Mouse (Mus musculus) naive thymus-derived CD4-positive, alpha-beta T cell, adult 2 months (primary cell): ENCODE results near the gene Slco2b1.
"Not testable (repeated sequence)": the region's sequence is repeated elsewhere in the genome, so short reads cannot be mapped to it uniquely, and the experiment has no call there.

Experiments used
- DNase-seq: peaks from one replicate; pipeline ENCODE4 v3.0.0-alpha.2; 2011; ENCODE audit warnings: low read depth

The Slco2b1 gene

GRCm38 (mm10) chr7:99711166-99711565, at the start of gene Slco2b1:
Slco2b1 (minus strand) TSS chr7:99711340.
- DNase-seq = no peak

- DNase-seq = no peak
These were observed 28.1 kb upstream of the Slco2b1 start for GRCm38 (mm10) chr7:99739276-99739675.

GRCm38 (mm10) chr7:99735491-99735890, 24.4 kb upstream of the Slco2b1 start:
- DNase-seq = not testable (repeated sequence)

GRCm38 (mm10) chr7:99734612-99735011, 23.5 kb upstream of the Slco2b1 start:
- DNase-seq = no peak

GRCm38 (mm10) chr7:99729973-99730372, 18.8 kb upstream of the Slco2b1 start, which contains the start of gene Olfr520:
Olfr520 (plus strand) TSS chr7:99730273.
- no peak for DNase-seq

GRCm38 (mm10) chr7:99716536-99716935, 5.4 kb upstream of the Slco2b1 start:
- DNase-seq = no peak

GRCm38 (mm10) chr7:99712431-99712830, 1.3 kb upstream of the Slco2b1 start:
- no peak for DNase-seq

GRCm38 (mm10) chr7:99710476-99710875, 664 bp downstream of the Slco2b1 start:
- peak; percentile 42 for DNase-seq

- peak; percentile 3 for DNase-seq
These were observed 1.1 kb downstream of the Slco2b1 start for GRCm38 (mm10) chr7:99709992-99710391.

- DNase-seq = no peak
These were observed 2.4 kb downstream of the Slco2b1 start for GRCm38 (mm10) chr7:99708750-99709149.

- DNase-seq = no peak
These were observed 2.8 kb downstream of the Slco2b1 start for GRCm38 (mm10) chr7:99708301-99708721.

- no peak for DNase-seq
These were observed 3.5 kb downstream of the Slco2b1 start for GRCm38 (mm10) chr7:99707671-99708070.

- no peak for DNase-seq
These were observed 4.0 kb downstream of the Slco2b1 start for GRCm38 (mm10) chr7:99707038-99707595.

GRCm38 (mm10) chr7:99706341-99707037, 4.7 kb downstream of the Slco2b1 start:
- DNase-seq = no peak

- no peak for DNase-seq
These were observed 6.2 kb downstream of the Slco2b1 start for GRCm38 (mm10) chr7:99704736-99705519.

GRCm38 (mm10) chr7:99702201-99702600, 8.9 kb downstream of the Slco2b1 start:
- DNase-seq = no peak

- DNase-seq = no peak
These were observed 10.5 kb downstream of the Slco2b1 start for GRCm38 (mm10) chr7:99700641-99701040.

- no peak for DNase-seq
These were observed 11.4 kb downstream of the Slco2b1 start for GRCm38 (mm10) chr7:99699709-99700151.

GRCm38 (mm10) chr7:99699106-99699505, 12.0 kb downstream of the Slco2b1 start:
- DNase-seq = no peak

GRCm38 (mm10) chr7:99698576-99698975, 12.6 kb downstream of the Slco2b1 start:
- DNase-seq = no peak

- DNase-seq = no peak
These were observed 15.6 kb downstream of the Slco2b1 start for GRCm38 (mm10) chr7:99695471-99696057.

- not testable (repeated sequence) for DNase-seq
These were observed 16.7 kb downstream of the Slco2b1 start for GRCm38 (mm10) chr7:99694424-99694823.
